In the genomic region with DNA sequence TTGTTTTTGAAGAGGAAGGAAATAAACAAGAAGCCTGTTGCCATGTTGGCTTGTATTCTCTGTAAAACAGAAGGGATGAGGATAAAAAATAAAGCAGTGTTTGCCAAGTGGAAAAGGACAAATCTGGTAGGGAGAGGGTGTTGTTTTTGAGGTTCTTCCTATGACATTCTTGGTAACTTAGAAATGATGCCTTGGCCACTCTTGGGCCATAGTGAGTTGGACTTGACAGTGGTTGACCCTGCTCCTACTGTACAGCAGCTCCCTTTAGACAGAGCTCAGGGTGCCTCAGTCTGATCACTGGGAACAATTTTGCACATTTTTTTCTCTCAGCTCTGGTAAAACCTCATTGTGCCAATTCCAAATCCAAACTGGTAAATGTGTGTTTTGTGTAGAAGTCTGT, we compare ENCODE assay signal across 16 mouse cellular contexts.
"Had no signal": no experiment of that assay in that cellular context is flagged by ENCODE, and none has a peak within 500 bp of the region (broad histone marks: within the 10 kb centered on the region; RNA-seq: fewer than 3 reads in every experiment).

No protein-coding gene starts in this region.

- H3K36me3 ChIP-seq: liver, embryonic 13.5 days; midbrain, embryonic 15.5 days; neural tube, embryonic 12.5 days had no signal

- H3K27ac ChIP-seq: kidney, postnatal 0 days; limb, embryonic 12.5 days; liver, embryonic 13.5 days; lung, embryonic 15.5 days; macrophage; midbrain, embryonic 15.5 days; neural tube, embryonic 12.5 days; stomach, postnatal 0 days had no signal

- DNase-seq: kidney, adult 8-10 months; kidney, postnatal 36 days; liver; liver, embryonic 13.5 days; liver, postnatal 0 days; lung, postnatal 14 days; thymus, postnatal 14 days had no signal

- ATAC-seq: liver, postnatal 0 days; midbrain, embryonic 15.5 days had no signal

- H3K4me2 ChIP-seq: limb, embryonic 12.5 days; liver, embryonic 13.5 days; lung, embryonic 15.5 days; midbrain, embryonic 11.5 days; midbrain, embryonic 15.5 days; neural tube, embryonic 12.5 days had no signal

- H3K27me3 ChIP-seq: limb, embryonic 12.5 days; liver, embryonic 13.5 days; lung, embryonic 15.5 days; megakaryocyte, embryonic 14.5 days; midbrain, embryonic 15.5 days; neural tube, embryonic 12.5 days had no signal

- H3K9me3 ChIP-seq: limb, embryonic 12.5 days; liver, embryonic 13.5 days; lung, embryonic 15.5 days; megakaryocyte, embryonic 14.5 days; midbrain, embryonic 15.5 days; neural tube, embryonic 12.5 days had no signal

- H3K4me3 ChIP-seq: limb, embryonic 12.5 days; liver, embryonic 13.5 days; lung, embryonic 15.5 days; megakaryocyte, embryonic 14.5 days; midbrain, embryonic 15.5 days; neural tube, embryonic 12.5 days had no signal

- H3K9ac ChIP-seq: limb, embryonic 12.5 days; liver, embryonic 13.5 days; liver, postnatal 0 days; lung, embryonic 15.5 days; midbrain, embryonic 15.5 days; neural tube, embryonic 12.5 days had no signal

- H3K4me1 ChIP-seq: limb, embryonic 12.5 days; liver, embryonic 13.5 days; lung, embryonic 15.5 days; megakaryocyte, embryonic 14.5 days; midbrain, embryonic 15.5 days; neural tube, embryonic 12.5 days had no signal
